Mouse (Mus musculus) neural tube, embryonic 10.5 days (tissue): ENCODE results near the gene Sgsm1.

ENCODE experiments used
- DNase-seq: peaks from one replicate; pipeline ENCODE4 v3.0.0-alpha.2; 2017; ENCODE audit warnings: low spot score; ENCODE audit errors: extremely low spot score

The Sgsm1 gene

GRCm38 (mm10) chr5:113219450-113219849, 91.1 kb downstream of the Sgsm1 start:
- no peak for DNase-seq

GRCm38 (mm10) chr5:113218617-113219235, 91.9 kb downstream of the Sgsm1 start:
- no peak for DNase-seq

- no peak for DNase-seq
Observed at GRCm38 (mm10) chr5:113217076-113217475, 93.5 kb downstream of the Sgsm1 start.

- no peak for DNase-seq
Observed at GRCm38 (mm10) chr5:113216328-113216960, 94.1 kb downstream of the Sgsm1 start.

GRCm38 (mm10) chr5:113215610-113216011, 95.0 kb downstream of the Sgsm1 start:
- no peak for DNase-seq

- no peak for DNase-seq
Observed at GRCm38 (mm10) chr5:113214455-113214854, 96.1 kb downstream of the Sgsm1 start.

GRCm38 (mm10) chr5:113214041-113214440, 96.5 kb downstream of the Sgsm1 start:
- DNase-seq, result no peak

GRCm38 (mm10) chr5:113212156-113212835, 98.3 kb downstream of the Sgsm1 start:
- DNase-seq, result no peak

- no peak for DNase-seq
Observed at GRCm38 (mm10) chr5:113210314-113210713, 100.3 kb downstream of the Sgsm1 start.

GRCm38 (mm10) chr5:113209898-113210297, 100.7 kb downstream of the Sgsm1 start:
- DNase-seq, result no peak

- no peak for DNase-seq
Observed at GRCm38 (mm10) chr5:113209401-113209750, 101.2 kb downstream of the Sgsm1 start.

- DNase-seq, result no peak
Observed at GRCm38 (mm10) chr5:113208622-113209400, 101.8 kb downstream of the Sgsm1 start.

GRCm38 (mm10) chr5:113208048-113208447, 102.5 kb downstream of the Sgsm1 start:
- no peak for DNase-seq

- DNase-seq, result no peak
Observed at GRCm38 (mm10) chr5:113206670-113207352, 103.8 kb downstream of the Sgsm1 start.

GRCm38 (mm10) chr5:113204193-113204592, 106.4 kb downstream of the Sgsm1 start:
- DNase-seq, result no peak

GRCm38 (mm10) chr5:113199772-113200134, 110.8 kb downstream of the Sgsm1 start:
- DNase-seq, result no peak

GRCm38 (mm10) chr5:113199126-113199771, 111.3 kb downstream of the Sgsm1 start:
- DNase-seq, result no peak

- DNase-seq, result no peak
Observed at GRCm38 (mm10) chr5:113196916-113197794, 113.4 kb downstream of the Sgsm1 start.

- no peak for DNase-seq
Observed at GRCm38 (mm10) chr5:113195907-113196306, 114.7 kb downstream of the Sgsm1 start.

- no peak for DNase-seq
Observed at GRCm38 (mm10) chr5:113195451-113195850, 115.1 kb downstream of the Sgsm1 start.
